Mouse (Mus musculus): ENCODE measurements around the gene Ccdc190.
A peak's percentile ranks its signal among the peaks of the same experiment; 100 is the strongest.

Gene Ccdc190

GRCm38 (mm10) chr1:169932122-169932746 lies 3.8 kb downstream of the Ccdc190 start:
- no peak for DNase-seq (ENCODE audit: low read depth, low spot score)

GRCm38 (mm10) chr1:169934005-169934725 lies 5.7 kb downstream of the Ccdc190 start:
- peak; percentile 5 for DNase-seq (ENCODE audit: low read depth, low spot score)

- DNase-seq (ENCODE audit: low read depth, low spot score), result no peak
Measured at GRCm38 (mm10) chr1:169939345-169939744, 10.9 kb downstream of the Ccdc190 start.

- DNase-seq (ENCODE audit: low read depth, low spot score), result no peak
Measured at GRCm38 (mm10) chr1:169946004-169946403, 17.6 kb downstream of the Ccdc190 start.

GRCm38 (mm10) chr1:169947654-169948053 lies 19.2 kb downstream of the Ccdc190 start:
- no peak for DNase-seq (ENCODE audit: low read depth, low spot score)

GRCm38 (mm10) chr1:169948280-169948679 lies 19.8 kb downstream of the Ccdc190 start:
- no peak for DNase-seq (ENCODE audit: low read depth, low spot score)

GRCm38 (mm10) chr1:169948866-169949265 lies 20.4 kb downstream of the Ccdc190 start:
- DNase-seq (ENCODE audit: low read depth, low spot score), result no peak

- no peak for DNase-seq (ENCODE audit: low read depth, low spot score)
Measured at GRCm38 (mm10) chr1:169949981-169950380, 21.5 kb downstream of the Ccdc190 start.

GRCm38 (mm10) chr1:169950651-169951050 lies 22.2 kb downstream of the Ccdc190 start:
- no peak for DNase-seq (ENCODE audit: low read depth, low spot score)

GRCm38 (mm10) chr1:169951561-169951960 lies 23.1 kb downstream of the Ccdc190 start:
- DNase-seq (ENCODE audit: low read depth, low spot score), result no peak

GRCm38 (mm10) chr1:169952636-169953035 lies 24.2 kb downstream of the Ccdc190 start:
- no peak for DNase-seq (ENCODE audit: low read depth, low spot score)

GRCm38 (mm10) chr1:169953106-169953505 lies 24.7 kb downstream of the Ccdc190 start:
- no peak for DNase-seq (ENCODE audit: low read depth, low spot score)

- peak; percentile 89 for DNase-seq (ENCODE audit: low read depth, low spot score)
Measured at GRCm38 (mm10) chr1:169968792-169969515, 40.5 kb downstream of the Ccdc190 start, which contains the start of gene Hsd17b7. Gene Hsd17b7, minus strand, starts transcription at chr1:169969241.

GRCm38 (mm10) chr1:169969516-169969886 lies 41.1 kb downstream of the Ccdc190 start:
- no peak for DNase-seq (ENCODE audit: low read depth, low spot score)

GRCm38 (mm10) chr1:169970936-169971335 lies 42.5 kb downstream of the Ccdc190 start:
- no peak for DNase-seq (ENCODE audit: low read depth, low spot score)

- DNase-seq (ENCODE audit: low read depth, low spot score), result no peak
Measured at GRCm38 (mm10) chr1:169971998-169972397, 43.5 kb downstream of the Ccdc190 start.

GRCm38 (mm10) chr1:169977621-169978020 lies 49.2 kb downstream of the Ccdc190 start:
- no peak for DNase-seq (ENCODE audit: low read depth, low spot score)

All from WW6 (cell line).